Mouse (Mus musculus) lung, embryonic 16.5 days (tissue): ENCODE results near the gene Adora2b. TPM values are rescaled to one million over a fixed set of nuclear protein-coding genes. Genes with fewer than 3 reads are reported as not detected.
A peak's percentile ranks its signal among the peaks of the same experiment; 100 is the strongest.

Experiments
- ATAC-seq: fragments of 200-750 bp; cut with Nextera tagmentation; 2 replicates; pipeline ENCODE4 v1.8.0; 2017; ENCODE audit warnings: low read depth, mild to moderate bottlenecking, moderate library complexity
- H3K27ac ChIP-seq: fragments of 300-500 bp; sonication (generic); 2 replicates; pipeline ENCODE4 v1.5.1; 2014; ENCODE audit warnings: mild to moderate bottlenecking, control low read depth, low read length
- H3K27me3 ChIP-seq: fragments of 300-500 bp; sonication (generic); 2 replicates; pipeline ENCODE4 v1.6.1; 2014; ENCODE audit warnings: low read depth, low read length, mixed read lengths; ENCODE audit not compliant: control insufficient read depth, insufficient read depth
- H3K36me3 ChIP-seq: fragments of 300-500 bp; sonication (generic); 2 replicates; pipeline ENCODE4 v1.6.1; 2014; ENCODE audit warnings: low read length; ENCODE audit not compliant: control insufficient read depth, insufficient read depth
- H3K4me1 ChIP-seq: fragments of 300-500 bp; sonication (generic); replicated peaks from 2 replicates; pipeline ENCODE4 v1.6.1; 2014; ENCODE audit warnings: low read length, mixed read lengths; ENCODE audit not compliant: control insufficient read depth, insufficient read depth
- H3K4me2 ChIP-seq: fragments of 300-500 bp; sonication (generic); 2 replicates; pipeline ENCODE4 v1.6.1; 2014; ENCODE audit warnings: low read depth, low read length, control low read depth
- H3K4me3 ChIP-seq: fragments of 300-500 bp; sonication (generic); 2 replicates; pipeline ENCODE4 v1.5.1; 2014; ENCODE audit warnings: mild to moderate bottlenecking, low read length, control low read depth
- H3K9ac ChIP-seq: fragments of 300-500 bp; sonication (generic); 2 replicates; pipeline ENCODE4 v1.6.1; 2014; ENCODE audit warnings: low read length, control low read depth
- H3K9me3 ChIP-seq: fragments of 300-500 bp; sonication (generic); 2 replicates; pipeline ENCODE4 v1.6.1; 2016; ENCODE audit warnings: low read length; ENCODE audit not compliant: control insufficient read depth
- WGBS: fragments of 180-500 bp; shearing (Covaris S2); extraction: QIAGEN DNeasy Blood & Tissue Kit; methylation state at CpG from one replicate; pipeline ENCODE4 v1.1.7; 2014; 5-methylcytosine and 5-hydroxymethylcytosine counted together
- polyA plus RNA-seq: library from polyadenylated mRNA; unstranded; fragments of >200 nt; fragmentation: Nextera tagmentation; extraction: Ambion mirVana; gene quantifications from 2 replicates; pipeline ENCODE4 v1.2.1, GENCODE M21; 2015

Gene Adora2b
- polyA plus RNA-seq, 1 experiment from 2014 or later: 3.8 TPM

DNA sequence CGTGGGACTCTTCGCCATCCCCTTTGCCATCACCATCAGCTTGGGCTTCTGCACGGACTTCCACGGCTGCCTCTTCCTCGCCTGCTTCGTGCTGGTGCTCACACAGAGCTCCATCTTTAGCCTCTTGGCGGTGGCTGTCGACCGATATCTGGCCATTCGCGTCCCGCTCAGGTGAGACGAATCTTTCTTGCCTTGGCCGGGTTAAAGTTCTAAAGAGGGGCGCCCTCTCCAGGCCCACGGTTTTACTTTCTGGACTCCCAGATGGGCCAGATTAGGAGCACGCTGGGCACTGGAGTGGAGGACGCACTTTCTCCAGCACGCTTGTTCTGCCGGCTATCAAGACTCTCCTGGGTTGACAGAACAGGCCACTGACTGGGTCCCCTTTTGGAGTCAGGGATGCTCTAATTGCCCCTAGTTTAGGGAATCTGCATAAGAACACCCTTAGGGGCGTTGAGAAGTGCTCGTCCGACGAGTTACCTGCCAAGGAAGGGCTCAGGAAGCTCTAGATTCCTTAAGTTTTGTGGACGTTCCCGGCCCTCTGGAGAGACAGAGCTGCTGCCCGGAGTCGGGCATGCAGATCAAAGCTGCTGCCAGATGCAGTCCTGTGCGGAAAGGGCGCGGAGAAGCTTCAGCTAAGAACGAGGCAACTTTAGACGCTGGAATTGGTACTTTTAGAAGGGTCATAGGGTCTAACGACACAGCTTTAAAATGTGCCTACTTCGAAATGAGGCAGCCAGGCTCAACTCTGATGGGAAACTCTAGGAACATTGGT is 668 bp downstream of the Adora2b start:
- Histone ChIP-seq H3K9me3 (peaks cover 4% of the 10 kb centered on the region; the same call in 1 of the 2 replicates), H3K4me1 (peaks cover 13% of the 10 kb centered on the region), H3K27me3 (peaks cover 16% of the 10 kb centered on the region), H3K36me3 (no peaks in the 10 kb centered on the region), H3K4me2 (peak overlapping the region; percentile 98), H3K4me3 (peak overlapping the region; percentile 66), H3K9ac (peak overlapping the region; percentile 60), H3K27ac (no peak overlapping the region)
- peak; percentile 37 for ATAC-seq
- 3% methylated on average over 35 of the region's 35 CpGs for WGBS

GRCm38 (mm10) chr11:62251047-62251446 is 2.3 kb downstream of the Adora2b start:
- Histone ChIP-seq H3K4me1 (peaks cover 13% of the 10 kb centered on the region), H3K27me3 (peaks cover 16% of the 10 kb centered on the region), H3K4me3 (no peak overlapping the region), H3K9me3 (no peaks in the 10 kb centered on the region), H3K27ac (no peak overlapping the region), H3K4me2 (no peak overlapping the region), H3K9ac (no peak overlapping the region), H3K36me3 (no peaks in the 10 kb centered on the region)
- peak; percentile 14; the same call in 1 of the 2 replicates for ATAC-seq
- WGBS: 31% methylated on average over 11 of the region's 11 CpGs

GRCm38 (mm10) chr11:62253380-62253779 is 4.6 kb downstream of the Adora2b start:
- Histone ChIP-seq H3K4me1 (peaks cover 13% of the 10 kb centered on the region), H3K36me3 (no peaks in the 10 kb centered on the region), H3K4me2 (no peak overlapping the region), H3K27ac (no peak overlapping the region), H3K9ac (no peak overlapping the region), H3K9me3 (no peaks in the 10 kb centered on the region), H3K4me3 (no peak overlapping the region), H3K27me3 (peaks cover 16% of the 10 kb centered on the region)
- 64% methylated on average over 5 of the region's 5 CpGs for WGBS
- ATAC-seq: no peak

- H3K4me2 ChIP-seq: no peak overlapping the region
- H3K27me3 ChIP-seq: no peaks in the 10 kb centered on the region
- no peaks in the 10 kb centered on the region for H3K9me3 ChIP-seq
- 53% methylated on average over 5 of the region's 5 CpGs for WGBS
- no peaks in the 10 kb centered on the region for H3K36me3 ChIP-seq
- no peak overlapping the region for H3K27ac ChIP-seq
- H3K4me1 ChIP-seq: no peaks in the 10 kb centered on the region
- H3K4me3 ChIP-seq: no peak overlapping the region
- H3K9ac ChIP-seq: no peak overlapping the region
- ATAC-seq: no peak
These were observed 10.4 kb downstream of the Adora2b start for GRCm38 (mm10) chr11:62259214-62259613.

- Histone ChIP-seq H3K4me1 (no peaks in the 10 kb centered on the region), H3K27me3 (no peaks in the 10 kb centered on the region), H3K9me3 (no peaks in the 10 kb centered on the region), H3K9ac (no peak overlapping the region), H3K27ac (no peak overlapping the region), H3K36me3 (no peaks in the 10 kb centered on the region), H3K4me2 (no peak overlapping the region), H3K4me3 (no peak overlapping the region)
- peak; percentile 54 for ATAC-seq
- WGBS: 48% methylated on average over 7 of the region's 7 CpGs
These were observed 14.8 kb downstream of the Adora2b start for GRCm38 (mm10) chr11:62263599-62263998.

DNA sequence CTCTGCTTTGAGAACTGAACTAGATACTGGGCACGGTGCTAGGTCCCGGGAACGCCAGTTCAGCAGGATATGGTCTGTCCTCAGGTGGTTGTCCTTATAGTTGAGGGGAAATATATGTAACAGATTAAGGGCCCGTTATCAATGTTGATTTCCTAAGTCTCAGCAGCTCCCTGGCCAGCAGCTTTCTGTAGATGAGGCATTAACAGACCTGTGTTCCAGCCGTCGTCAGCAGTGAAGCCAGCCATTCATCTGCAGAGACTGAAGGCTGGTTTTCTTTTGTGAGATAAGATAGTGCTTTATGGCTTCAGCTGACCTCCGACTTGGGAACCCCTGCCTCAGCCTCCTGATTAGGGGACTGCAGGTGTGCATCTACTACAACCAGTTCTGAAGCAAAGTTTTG is 15.2 kb downstream of the Adora2b start:
- no peaks in the 10 kb centered on the region for H3K4me1 ChIP-seq
- no peak for ATAC-seq
- no peaks in the 10 kb centered on the region for H3K9me3 ChIP-seq
- H3K4me3 ChIP-seq: no peak overlapping the region
- H3K27ac ChIP-seq: no peak overlapping the region
- no peak overlapping the region for H3K9ac ChIP-seq
- H3K36me3 ChIP-seq: no peaks in the 10 kb centered on the region
- WGBS: 48% methylated on average over 7 of the region's 7 CpGs
- no peak overlapping the region for H3K4me2 ChIP-seq
- no peaks in the 10 kb centered on the region for H3K27me3 ChIP-seq

DNA sequence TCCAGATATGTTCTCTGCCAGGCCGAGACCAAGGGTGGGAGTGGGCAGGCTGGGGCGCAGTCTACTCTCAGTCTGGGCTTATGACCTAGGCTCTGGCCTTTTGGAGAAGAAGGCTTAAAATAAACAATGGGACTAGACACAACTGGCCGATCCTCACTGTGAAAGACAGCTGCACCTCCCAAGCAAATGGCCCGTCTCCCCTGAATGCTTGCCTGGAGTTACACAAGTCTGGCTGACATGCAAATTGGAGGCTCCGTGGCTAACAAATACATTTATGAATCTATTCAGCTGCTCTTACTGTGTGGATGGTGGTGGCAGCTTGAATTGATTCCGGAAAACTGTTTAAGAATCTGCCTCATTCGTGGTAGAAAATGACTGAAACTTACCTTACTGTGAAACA is 16.9 kb downstream of the Adora2b start:
- H3K27me3 ChIP-seq: no peaks in the 10 kb centered on the region
- H3K9me3 ChIP-seq: no peaks in the 10 kb centered on the region
- H3K9ac ChIP-seq: no peak overlapping the region
- no peak overlapping the region for H3K4me3 ChIP-seq
- WGBS: 80% methylated on average over 7 of the region's 7 CpGs
- no peaks in the 10 kb centered on the region for H3K4me1 ChIP-seq
- H3K4me2 ChIP-seq: no peak overlapping the region
- H3K27ac ChIP-seq: no peak overlapping the region
- ATAC-seq: no peak
- H3K36me3 ChIP-seq: no peaks in the 10 kb centered on the region

GRCm38 (mm10) chr11:62266466-62267214 is 17.9 kb downstream of the Adora2b start:
- Histone ChIP-seq H3K4me3 (no peak overlapping the region), H3K4me2 (no peak overlapping the region), H3K9ac (no peak overlapping the region), H3K36me3 (no peaks in the 10 kb centered on the region), H3K27me3 (no peaks in the 10 kb centered on the region), H3K9me3 (no peaks in the 10 kb centered on the region), H3K4me1 (0 out of 2 replicates have a peak, but pooled peaks cover 2% of the 10 kb centered on the region), H3K27ac (no peak overlapping the region)
- WGBS: 45% methylated on average over 17 of the region's 17 CpGs
- ATAC-seq: no peak; the same call in 1 of the 2 replicates

GRCm38 (mm10) chr11:62268381-62268780 is 19.6 kb downstream of the Adora2b start:
- Histone ChIP-seq H3K4me1 (0 out of 2 replicates have a peak, but pooled peaks cover 2% of the 10 kb centered on the region), H3K27me3 (no peaks in the 10 kb centered on the region), H3K4me3 (no peak overlapping the region), H3K9me3 (no peaks in the 10 kb centered on the region), H3K4me2 (no peak overlapping the region), H3K36me3 (no peaks in the 10 kb centered on the region), H3K9ac (no peak overlapping the region), H3K27ac (no peak overlapping the region)
- 62% methylated on average over 8 of the region's 8 CpGs for WGBS
- no peak for ATAC-seq
